Mouse (Mus musculus) ZHBTc4 (cell line): ENCODE data around the gene Rgma.

ENCODE experiments used
- DNase-seq: peaks from one replicate; pipeline ENCODE4 v3.0.0-alpha.2; 2011; ENCODE audit warnings: low read depth, low spot score

Gene Rgma

DNA sequence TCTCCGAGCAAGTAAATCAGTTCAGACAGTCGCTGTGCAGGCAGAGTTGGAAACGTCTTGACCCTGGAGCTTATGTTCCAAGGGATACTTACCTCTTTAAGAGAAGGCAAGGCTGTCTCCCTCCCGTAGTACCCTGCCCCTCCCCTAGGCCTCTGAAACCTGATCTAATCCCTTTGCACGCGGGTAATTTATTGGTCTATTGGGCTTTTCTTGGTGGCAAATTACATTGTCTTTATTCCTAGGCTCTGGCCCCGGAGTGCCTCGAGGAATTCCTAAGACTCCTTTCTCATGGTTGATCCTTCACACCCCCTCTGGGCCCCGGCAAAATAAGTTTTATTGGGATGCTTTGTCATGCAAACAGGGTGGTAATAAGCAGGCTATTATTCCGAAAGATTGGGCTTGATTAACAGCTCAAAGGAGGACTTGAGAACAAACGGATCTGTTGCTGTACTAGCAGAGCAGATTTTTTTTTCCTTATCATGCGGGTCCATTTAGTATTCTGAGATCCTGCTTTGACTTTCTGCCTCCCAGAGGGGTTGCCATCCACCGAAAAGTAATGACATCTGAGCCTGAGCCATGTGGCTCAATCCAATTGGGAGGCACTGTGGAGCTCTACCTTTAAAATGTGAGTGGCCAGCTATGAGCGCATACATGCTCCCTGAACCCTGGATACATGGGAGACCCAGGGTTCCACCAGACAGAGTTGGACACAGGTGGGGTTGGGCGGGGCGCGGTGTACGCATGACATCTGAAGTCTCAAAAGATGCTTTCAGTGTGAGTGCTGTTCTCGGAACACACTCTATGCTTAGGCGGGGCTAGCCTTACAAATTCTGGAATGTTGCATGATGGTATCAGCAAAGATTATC lies 25.0 kb downstream of the Rgma start:
- DNase-seq, result peak; percentile 97

DNA sequence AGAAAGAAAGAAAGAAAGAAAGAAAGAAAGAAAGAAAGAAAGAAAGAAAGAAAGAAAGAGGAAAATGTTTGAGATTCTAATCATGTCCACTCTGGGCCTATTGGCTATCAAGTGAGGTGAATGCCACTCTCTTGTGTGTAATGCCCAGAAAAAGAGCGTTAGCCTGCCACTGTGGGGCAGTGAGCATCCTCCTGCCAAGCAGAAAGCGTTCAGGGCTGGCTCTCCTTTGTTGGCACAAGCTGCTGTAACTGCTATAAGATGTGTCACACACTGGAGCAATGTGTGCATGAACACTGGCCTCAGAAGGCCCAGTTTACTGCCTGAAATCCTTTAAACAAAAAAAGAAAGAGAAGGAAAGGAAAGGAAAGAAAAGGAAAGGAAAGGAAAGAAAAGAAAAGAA lies 26.8 kb downstream of the Rgma start:
- no peak for DNase-seq

GRCm38 (mm10) chr7:73402671-73403070 lies 27.4 kb downstream of the Rgma start:
- no peak for DNase-seq

DNA sequence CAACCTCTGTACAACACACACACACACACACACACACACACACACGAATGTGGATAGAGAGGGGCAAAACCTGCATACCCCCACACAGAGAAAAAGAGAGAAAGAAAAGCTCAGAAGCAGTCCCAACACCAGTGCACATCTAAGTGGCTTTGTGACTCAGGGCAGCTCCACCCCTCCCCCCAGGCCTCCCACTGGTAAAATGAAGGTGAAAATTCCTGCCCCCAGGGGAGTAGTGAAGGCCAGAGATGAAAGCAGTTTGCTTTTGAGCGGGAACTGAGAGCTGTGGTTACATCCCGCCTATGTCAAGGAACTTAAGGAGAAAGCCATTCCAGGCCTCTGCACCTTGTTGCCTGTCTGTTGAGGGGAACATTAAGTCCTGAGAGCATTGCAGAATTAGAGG lies 28.2 kb downstream of the Rgma start:
- peak; percentile 93 for DNase-seq

- no peak for DNase-seq
Measured at GRCm38 (mm10) chr7:73405550-73405949, 30.2 kb downstream of the Rgma start.

DNA sequence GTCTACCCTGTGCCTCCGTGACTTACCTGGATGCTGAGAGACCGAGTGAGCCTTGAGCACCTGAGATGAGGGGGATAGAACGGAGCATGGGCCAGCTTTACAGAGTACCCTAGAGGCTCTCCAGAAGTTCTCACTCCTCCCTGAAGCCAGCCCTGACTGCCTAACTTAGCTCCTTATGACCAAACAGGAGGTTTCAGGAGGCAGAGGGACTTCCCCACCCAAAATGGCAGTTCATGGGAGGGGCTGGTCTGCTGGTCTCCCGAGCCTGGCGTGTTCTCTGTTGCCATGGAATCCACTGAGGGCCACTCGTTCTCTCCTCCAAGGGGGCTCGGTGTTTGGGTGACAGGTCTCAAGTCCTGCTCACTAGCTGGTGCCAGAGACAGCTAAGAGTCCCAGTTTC lies 36.2 kb downstream of the Rgma start:
- DNase-seq, result peak; percentile 37

DNA sequence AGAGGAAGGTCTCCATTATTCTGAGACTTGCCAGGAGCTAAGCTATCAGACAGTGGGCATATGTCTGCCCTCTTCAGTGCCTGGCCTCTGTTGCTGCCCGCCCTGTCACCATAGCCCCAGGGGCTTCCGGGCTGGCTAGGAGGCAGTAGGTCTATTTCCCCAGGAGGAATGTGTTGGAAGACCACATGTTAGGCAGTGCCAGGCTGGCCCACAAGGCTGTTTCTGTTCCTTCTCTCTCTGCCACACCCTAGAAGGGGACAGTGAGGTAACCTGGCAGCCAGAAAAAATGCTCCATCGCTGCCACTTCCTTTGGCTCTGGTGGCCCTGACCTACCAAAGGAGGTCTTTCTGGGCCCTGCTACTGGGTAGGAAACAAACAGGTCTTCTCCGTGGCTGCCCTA lies 36.7 kb downstream of the Rgma start:
- DNase-seq, result no peak

GRCm38 (mm10) chr7:73412419-73412818 lies 37.1 kb downstream of the Rgma start:
- no peak for DNase-seq

- no peak for DNase-seq
Measured at GRCm38 (mm10) chr7:73414192-73414591, 38.9 kb downstream of the Rgma start.

GRCm38 (mm10) chr7:73419375-73419774 lies 44.1 kb downstream of the Rgma start:
- peak; percentile 72 for DNase-seq

GRCm38 (mm10) chr7:73420827-73421226 lies 45.5 kb downstream of the Rgma start:
- DNase-seq, result no peak

- DNase-seq, result no peak
Measured at GRCm38 (mm10) chr7:73421278-73422015, 46.1 kb downstream of the Rgma start.

- DNase-seq, result peak; percentile 84
Measured at GRCm38 (mm10) chr7:73422223-73423113, 47.2 kb downstream of the Rgma start.

GRCm38 (mm10) chr7:73423236-73423635 lies 47.9 kb downstream of the Rgma start:
- no peak for DNase-seq

- DNase-seq, result no peak
Measured at GRCm38 (mm10) chr7:73424243-73424642, 48.9 kb downstream of the Rgma start.

GRCm38 (mm10) chr7:73424705-73425104 lies 49.4 kb downstream of the Rgma start:
- no peak for DNase-seq

DNA sequence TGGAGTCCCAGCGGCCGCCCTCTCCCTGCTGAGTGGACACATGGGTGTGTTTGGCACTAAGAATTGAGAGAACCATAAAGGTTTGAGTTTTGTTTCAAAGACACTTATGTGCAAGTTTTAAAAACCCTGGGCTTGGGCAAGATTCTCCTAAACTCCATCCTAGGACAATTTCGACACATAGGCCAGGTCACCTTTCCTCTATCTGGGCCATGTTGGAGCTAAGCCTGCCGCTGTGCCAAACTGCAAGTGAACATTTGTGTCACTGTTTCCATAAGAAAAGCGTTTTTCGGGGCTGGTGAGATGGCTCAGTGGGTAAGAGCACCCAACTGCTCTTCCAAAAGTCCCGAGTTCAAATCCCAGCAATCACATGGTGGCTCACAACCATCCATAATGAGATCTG lies 50.1 kb downstream of the Rgma start:
- no peak for DNase-seq

DNA sequence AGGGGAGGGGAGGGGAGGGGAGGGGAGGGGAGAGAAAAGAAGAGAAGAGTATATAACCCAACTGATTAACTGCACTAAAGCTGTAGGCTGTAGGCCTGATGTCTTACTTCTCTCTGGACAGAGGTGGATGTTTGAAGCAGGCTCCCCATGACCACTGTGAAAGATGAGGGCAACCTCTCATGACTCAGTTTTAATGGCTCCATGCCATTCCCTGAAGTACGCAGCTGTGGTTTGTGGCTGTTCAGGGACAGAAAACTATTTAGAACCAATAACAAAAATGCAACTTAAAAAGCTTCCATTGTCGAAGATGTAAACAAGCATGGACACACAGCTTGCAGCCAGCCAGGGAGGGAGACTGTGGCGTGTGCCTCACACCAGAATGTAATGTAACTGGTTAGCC lies 50.9 kb downstream of the Rgma start:
- DNase-seq, result no peak

DNA sequence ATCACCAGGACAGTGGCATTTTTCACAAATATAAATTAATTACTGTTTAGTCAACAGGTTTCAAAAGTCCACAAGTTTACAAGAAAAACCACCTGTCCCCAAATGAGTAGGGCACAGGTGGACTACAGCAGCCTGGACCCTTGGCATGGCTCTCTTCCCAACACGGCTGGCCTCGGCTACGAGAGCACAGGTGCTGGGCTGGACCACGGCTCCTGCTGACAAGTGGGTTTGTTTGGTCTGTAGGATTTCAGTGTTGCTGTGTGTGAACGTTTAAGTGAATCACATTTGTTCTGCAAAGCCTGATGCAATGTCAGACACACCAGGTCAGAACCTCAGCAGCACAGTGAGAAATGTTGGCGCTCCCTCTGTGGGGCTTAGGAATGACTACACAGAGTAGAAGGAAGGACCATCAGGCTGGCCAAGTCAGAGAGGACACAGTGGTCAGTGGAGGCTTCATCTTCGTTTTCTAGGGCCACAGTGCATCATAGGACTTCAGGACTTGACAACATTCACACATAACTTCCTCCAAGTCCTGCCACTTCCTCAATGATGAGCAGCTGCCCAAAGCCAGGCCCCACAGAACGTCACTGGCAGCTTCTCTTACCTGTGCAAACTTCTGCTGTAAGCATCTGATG lies 51.6 kb downstream of the Rgma start:
- no peak for DNase-seq

GRCm38 (mm10) chr7:73427794-73428193 lies 52.5 kb downstream of the Rgma start:
- no peak for DNase-seq

DNA sequence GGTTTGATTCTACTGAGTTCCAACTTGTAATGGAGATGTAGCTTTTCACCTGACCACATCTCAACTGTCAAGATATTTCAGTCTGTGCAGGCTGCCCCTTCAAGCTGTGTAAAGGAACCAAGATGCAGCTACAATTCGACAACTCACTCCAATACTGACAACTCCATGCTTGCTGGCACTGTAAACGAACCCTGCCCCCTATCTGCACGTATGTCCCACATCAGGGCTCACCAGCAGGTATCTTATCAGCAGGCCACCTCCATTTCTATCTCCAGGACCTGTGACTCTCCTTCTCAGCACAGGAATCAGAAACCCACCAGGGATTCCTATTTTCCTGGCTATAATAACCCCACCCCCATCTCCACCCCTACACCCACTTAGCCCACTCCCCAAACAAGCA lies 53.2 kb downstream of the Rgma start:
- no peak for DNase-seq
